Mouse (Mus musculus): Measurements from ENCODE around the gene Tacc2.

DNA sequence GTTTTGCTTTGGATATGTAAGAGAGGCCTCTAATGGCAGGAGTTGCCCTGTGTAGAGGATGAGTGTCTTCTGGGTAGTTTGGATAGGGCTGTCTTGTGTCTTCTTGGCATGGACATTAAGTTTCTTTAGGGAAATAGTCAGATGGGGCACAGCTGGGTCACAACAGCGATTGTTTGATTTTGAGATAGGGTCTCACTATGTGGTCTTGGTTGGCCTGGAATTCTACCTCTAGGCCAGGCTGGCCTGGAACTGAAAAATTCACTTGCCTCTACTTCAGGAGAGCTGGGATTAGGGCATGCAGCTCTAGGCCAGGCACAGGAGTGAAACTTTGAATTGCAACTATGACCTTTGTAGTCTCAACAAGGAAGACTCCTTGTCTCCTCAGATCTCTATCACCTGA lies 25.6 kb downstream of the Tacc2 start:
- TF ChIP-seq CTCF (IDR thresholded peaks at IDR 0.05; ENCODE audit: extremely low read depth, insufficient read length, insufficient replicate concordance, low read depth, low read length) (no peak), POLR2A (IDR thresholded peaks at IDR 0.05; ENCODE audit: low read depth, low read length) (no peak)

Measured in small intestine, adult 2 months (tissue).